Mouse (Mus musculus) layer of hippocampus, postnatal 14 days (tissue): ENCODE data around the gene Ctrc. TPM values are rescaled to one million over a fixed set of nuclear protein-coding genes. Genes with fewer than 3 reads are reported as not detected.
A peak's percentile ranks its signal among the peaks of the same experiment; 100 is the strongest.

Experiments used
- DNase-seq, 2 experiments: peaks; one replicate each; pipeline ENCODE4 v3.0.0; 2021 to 2022; ENCODE audit warnings: low spot score in 2 of 2, mixed read lengths in 1 of 2
- total RNA-seq, 2 experiments: library from RNA; stranded (reverse); gene quantifications; 2 replicates each; pipeline ENCODE4 v1.2.3; 2021

Gene Ctrc
- total RNA-seq, 2 experiments from 2014 or later = not detected

GRCm38 (mm10) chr4:141821178-141821577 lies 25.0 kb downstream of the Ctrc start:
- no peak for DNase-seq

- no peak for DNase-seq
These were observed 26.8 kb downstream of the Ctrc start for GRCm38 (mm10) chr4:141819316-141819715.

DNA sequence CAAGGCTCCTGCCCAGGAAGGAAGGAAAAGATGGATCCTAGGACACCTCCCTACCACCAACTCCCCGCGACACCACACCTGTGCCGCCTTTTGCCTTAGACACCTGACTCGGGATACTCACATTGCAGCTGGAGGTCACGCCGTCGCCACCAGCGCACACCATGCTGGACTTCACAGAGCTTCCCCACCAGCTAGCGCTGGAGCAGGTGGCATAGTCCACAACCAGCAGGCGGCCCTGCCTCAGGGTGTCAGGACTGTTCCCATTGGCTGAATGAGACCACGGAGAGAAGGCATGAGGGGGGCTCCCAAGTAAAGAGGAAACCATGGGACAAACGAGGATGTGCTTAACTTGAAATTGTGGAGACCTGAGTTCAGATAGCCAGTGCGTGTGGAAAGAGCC lies 27.3 kb downstream of the Ctrc start:
- DNase-seq = no peak

DNA sequence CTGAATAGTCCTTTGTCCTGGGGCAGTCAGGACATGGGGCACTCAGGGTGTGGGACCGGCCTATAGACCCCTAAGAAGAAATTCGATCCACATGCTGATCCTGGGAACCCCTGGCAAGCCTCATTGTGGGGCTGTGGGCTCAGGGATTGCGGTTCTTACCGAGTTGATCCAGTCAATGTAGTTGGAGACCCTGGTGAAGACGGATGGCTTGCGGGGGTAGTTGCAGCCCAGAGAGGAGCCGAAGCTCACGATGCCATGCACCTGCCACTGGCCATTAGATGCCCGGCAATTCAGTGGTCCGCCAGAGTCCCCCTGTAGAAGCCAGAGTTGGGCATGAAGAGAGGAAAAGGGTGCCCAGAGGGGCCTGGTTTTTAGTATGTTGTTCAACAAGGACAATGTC lies 28.5 kb downstream of the Ctrc start:
- no peak for DNase-seq

GRCm38 (mm10) chr4:141816776-141817655 lies 29.1 kb downstream of the Ctrc start:
- peak in 1 of 2 experiments; percentile 40 for DNase-seq

GRCm38 (mm10) chr4:141816267-141816666 lies 29.9 kb downstream of the Ctrc start:
- no peak for DNase-seq

DNA sequence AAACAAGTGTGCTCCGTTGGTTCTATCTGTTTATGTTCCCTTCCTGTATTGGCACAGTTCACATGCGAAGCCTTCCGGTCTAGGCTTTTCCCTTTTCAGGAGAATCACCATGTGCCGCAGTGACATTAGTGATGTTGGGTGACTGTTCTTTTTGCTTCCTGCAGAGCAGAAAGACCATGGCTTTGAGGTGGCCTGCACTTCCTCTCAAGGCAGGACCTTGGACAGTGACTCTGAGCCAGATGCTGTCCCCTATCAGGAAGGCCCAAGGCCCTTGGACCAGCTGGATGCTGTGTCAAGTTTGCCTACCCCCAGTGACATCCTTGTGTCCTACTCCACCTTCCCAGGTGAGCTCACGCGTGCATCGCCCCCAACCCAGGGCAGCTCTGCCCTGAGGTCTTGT lies 34.8 kb downstream of the Ctrc start:
- DNase-seq = no peak

GRCm38 (mm10) chr4:141810975-141811374 lies 35.2 kb downstream of the Ctrc start:
- no peak for DNase-seq

DNA sequence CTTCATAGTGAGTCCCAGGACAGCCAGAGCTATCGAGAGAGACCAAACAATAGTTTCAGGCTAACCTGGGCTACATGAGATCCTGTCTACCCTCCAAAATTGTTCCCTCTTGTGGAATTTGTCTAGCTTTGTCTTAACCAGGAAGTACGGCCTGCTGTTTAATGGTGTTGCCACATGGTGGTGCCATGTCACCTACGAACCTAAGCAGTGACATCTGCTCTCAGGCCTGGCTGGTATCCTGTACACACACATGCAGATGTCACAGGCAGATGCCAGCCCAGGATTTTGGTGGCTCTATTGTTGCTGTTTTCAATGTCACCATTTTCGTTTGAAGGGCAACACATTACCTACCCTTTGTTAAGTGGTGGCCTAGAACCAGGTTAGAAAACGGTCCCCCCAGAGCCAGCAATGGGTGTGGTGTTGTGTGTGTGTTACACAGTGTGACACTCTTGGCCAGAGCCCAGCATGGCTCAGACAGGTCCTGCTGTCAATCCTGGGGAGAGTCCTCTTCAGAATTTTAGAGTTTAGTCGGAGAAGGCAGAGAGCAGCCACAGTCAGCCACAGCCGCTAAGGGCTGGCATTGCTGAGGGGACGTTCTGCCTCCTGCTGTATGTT lies 36.2 kb downstream of the Ctrc start:
- DNase-seq = peak; percentile 28 to 48

GRCm38 (mm10) chr4:141805886-141806285 lies 40.3 kb downstream of the Ctrc start:
- DNase-seq = no peak

- DNase-seq = no peak
These were observed 42.1 kb downstream of the Ctrc start for GRCm38 (mm10) chr4:141804105-141804504.

DNA sequence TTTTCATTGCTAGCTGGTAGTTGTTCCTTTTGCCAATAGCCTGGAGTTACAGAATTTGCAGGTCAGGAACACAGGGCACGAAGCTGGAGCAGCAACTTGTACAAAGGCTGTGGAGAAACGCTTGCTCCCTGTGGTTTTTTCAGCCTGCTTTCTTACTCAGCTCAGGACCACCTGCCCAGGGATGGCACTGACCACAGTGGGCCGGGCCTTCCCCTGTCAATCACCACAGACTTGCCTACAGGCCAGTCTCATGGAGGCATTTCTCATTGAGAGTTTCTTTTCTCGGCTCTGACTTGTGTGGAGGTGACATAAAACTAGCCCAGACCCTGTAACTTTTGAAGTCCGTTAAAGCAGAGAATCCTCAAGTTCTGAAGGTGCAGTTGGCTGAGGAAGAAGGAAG lies 48.6 kb downstream of the Ctrc start:
- DNase-seq = no peak

- no peak for DNase-seq
These were observed 49.2 kb downstream of the Ctrc start for GRCm38 (mm10) chr4:141796954-141797353.

DNA sequence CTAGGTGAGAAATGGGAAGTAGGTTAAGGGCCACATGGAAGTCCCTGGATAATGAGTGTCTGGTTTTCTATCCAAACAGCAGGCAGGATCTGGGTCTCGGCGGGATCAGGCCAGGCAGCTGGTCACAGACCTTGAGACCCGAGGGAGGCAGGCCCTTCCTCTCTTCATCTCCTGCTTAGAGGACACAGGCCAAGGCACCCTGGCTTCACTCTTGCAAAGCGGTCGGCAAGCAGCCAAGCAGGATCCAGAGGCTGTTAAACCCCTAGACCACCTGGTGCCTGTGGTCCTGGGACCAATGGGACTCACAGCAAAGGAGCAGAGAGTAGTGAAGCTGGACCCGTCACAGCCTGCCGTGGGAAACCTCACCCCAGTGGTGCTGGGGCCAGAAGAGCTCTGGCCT lies 49.8 kb downstream of the Ctrc start:
- no peak for DNase-seq

- DNase-seq = no peak
These were observed 52.0 kb downstream of the Ctrc start for GRCm38 (mm10) chr4:141794152-141794535.

DNA sequence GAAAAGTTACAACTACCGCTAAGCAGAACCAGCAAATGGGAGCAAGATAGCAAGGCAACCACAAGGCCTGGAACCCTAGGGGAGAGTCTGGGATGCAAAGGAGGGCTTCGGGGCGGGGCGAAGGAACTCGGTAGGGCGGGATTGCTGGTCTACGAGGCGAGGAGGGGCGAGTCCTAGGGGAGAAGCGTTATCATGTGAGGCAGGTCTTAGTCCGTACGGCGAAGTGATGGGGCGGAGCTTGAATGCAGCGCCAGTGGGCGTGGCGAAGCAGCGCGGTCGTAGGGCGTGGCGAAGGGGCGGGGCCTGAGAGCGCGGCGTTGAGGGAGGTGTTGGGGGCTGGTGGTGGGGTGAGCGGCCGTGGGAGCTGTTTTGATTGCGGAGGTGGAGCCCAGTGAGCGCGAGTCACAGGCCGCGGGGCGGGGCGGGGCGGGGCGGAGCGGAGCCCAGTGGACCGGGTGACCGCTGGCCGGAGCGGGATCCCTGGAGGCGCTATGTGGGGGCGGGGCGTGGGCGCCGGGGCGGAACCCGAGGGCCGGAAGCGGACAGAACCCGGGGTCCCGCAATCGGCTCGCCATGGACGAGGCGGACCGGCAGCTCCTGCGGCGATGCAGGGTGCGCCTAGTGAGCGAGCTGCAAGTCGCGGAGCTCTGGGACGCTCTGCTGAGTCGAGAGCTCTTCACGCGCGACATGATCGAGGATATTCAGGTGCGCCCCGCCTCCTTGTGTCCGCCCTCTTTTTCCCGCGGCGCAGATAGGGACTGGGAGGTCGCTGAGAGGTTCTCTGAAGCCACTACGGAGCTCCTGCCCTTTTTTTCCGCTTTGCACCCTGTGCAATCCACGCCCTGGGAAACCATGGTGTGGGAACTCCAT lies 52.6 kb downstream of the Ctrc start, which contains the start of gene Casp9:
Gene Casp9, plus strand, starts transcription at position 331 of the 870 bp plus-strand sequence.
- peak; percentile 94 to 96 for DNase-seq

DNA sequence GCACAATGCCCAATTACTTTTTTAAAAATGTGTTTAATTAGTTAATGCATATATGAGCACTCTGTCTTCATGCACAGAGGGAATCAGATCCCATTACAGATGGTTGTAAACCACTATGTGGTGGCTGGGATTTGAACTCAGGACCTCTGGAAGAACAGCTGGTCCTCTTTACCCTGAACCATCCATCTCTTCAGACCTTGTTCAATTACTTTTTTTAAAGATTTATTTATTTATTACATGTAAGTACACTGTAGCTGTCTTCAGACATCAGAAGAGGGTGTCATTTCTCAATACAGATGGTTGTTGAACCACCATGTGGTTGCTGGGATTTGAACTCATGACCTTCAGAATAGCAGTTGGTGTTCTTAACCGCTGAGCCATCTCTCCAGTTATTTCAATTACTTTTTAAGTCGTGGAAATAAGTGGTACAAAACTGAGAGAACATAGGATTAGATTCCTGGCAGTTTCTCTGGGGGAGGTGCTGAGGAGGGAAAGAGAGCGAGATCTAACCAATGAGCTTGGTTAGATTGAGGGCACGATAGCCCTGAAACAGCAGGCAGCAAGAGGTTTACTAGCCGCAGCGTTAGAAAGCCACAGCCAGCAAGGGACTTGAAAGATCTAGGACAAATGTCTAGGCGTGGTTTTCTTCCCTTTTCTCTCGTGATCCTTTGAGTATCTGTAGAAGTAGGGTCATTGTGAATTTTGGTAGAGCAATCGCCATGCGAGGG lies 53.4 kb downstream of the Ctrc start:
- no peak for DNase-seq

GRCm38 (mm10) chr4:141791951-141792350 lies 54.2 kb downstream of the Ctrc start:
- no peak for DNase-seq

DNA sequence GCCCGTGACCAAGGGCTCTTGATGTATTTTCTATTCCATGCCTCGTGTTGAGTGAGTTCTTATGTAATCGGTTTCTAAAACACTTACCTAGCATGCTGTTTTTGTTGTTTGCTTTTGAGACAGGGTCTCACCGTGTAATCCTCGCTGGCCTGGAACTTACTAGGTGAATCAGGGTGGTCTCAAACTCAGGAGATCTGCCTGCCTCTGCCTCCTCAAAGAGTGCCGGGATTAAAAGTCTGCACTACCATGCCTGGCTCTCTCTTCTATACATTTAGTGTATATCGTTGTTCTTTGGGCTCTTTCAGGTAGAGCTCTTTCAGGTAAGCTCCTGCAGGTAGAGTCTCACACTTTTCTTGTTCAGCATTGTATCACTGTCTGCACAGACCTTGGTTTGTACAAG lies 54.7 kb downstream of the Ctrc start:
- no peak for DNase-seq

GRCm38 (mm10) chr4:141790524-141790990 lies 55.6 kb downstream of the Ctrc start, which contains the start of gene Dnajc16:
Gene Dnajc16 (minus strand): TSS chr4:141790931.
- DNase-seq = peak; percentile 95 to 99
